Mouse (Mus musculus) heart, embryonic 13.5 days (tissue): ENCODE measurements around the gene Taar9. TPM values are rescaled to one million over a fixed set of nuclear protein-coding genes. Genes with fewer than 3 reads are reported as not detected.
"Not testable (repeated sequence)": the region's sequence is repeated elsewhere in the genome, so short reads cannot be mapped to it uniquely, and the experiment has no call there.

ENCODE experiments used
- ATAC-seq: fragments of 200-750 bp; cut with Nextera tagmentation; 2 replicates; pipeline ENCODE4 v1.8.0; 2017; ENCODE audit warnings: moderate TSS enrichment; ENCODE audit not compliant: insufficient number of reproducible peaks, low FRiP score, low TSS enrichment; ENCODE audit errors: extremely low read depth
- H3K27ac ChIP-seq: fragments of 300-500 bp; sonication (generic); replicated peaks from 2 replicates; pipeline ENCODE4 v1.5.1; 2015; ENCODE audit warnings: moderate library complexity, mild to moderate bottlenecking, inconsistent platforms
- H3K27me3 ChIP-seq: fragments of 300-500 bp; sonication (generic); replicated peaks from 2 replicates; pipeline ENCODE4 v1.6.1; 2015; ENCODE audit warnings: mild to moderate bottlenecking, inconsistent platforms
- H3K36me3 ChIP-seq: fragments of 300-500 bp; sonication (generic); 2 replicates; pipeline ENCODE4 v1.6.1; 2015; ENCODE audit warnings: mild to moderate bottlenecking, inconsistent platforms
- H3K4me1 ChIP-seq: fragments of 300-500 bp; sonication (generic); 2 replicates; pipeline ENCODE4 v1.6.1; 2015; ENCODE audit warnings: inconsistent platforms
- H3K4me2 ChIP-seq: fragments of 300-500 bp; sonication (generic); 2 replicates; pipeline ENCODE4 v1.6.1; 2015; ENCODE audit warnings: inconsistent platforms, mild to moderate bottlenecking, moderate library complexity
- H3K4me3 ChIP-seq: fragments of 300-500 bp; sonication (generic); 2 replicates; pipeline ENCODE4 v1.5.1; 2015; ENCODE audit warnings: moderate library complexity, mild to moderate bottlenecking, inconsistent platforms
- H3K9ac ChIP-seq: fragments of 300-500 bp; sonication (generic); 2 replicates; pipeline ENCODE4 v1.6.1; 2015; ENCODE audit warnings: inconsistent platforms, mild to moderate bottlenecking, moderate library complexity
- H3K9me3 ChIP-seq: fragments of 300-500 bp; sonication (generic); 2 replicates; pipeline ENCODE4 v1.6.1; 2016; ENCODE audit warnings: inconsistent platforms
- WGBS: fragments of 180-500 bp; shearing (Covaris S2); methylation state at CpG from one replicate; pipeline ENCODE4 v1.1.7; 2015; ENCODE audit warnings: mixed read lengths; 5-methylcytosine and 5-hydroxymethylcytosine counted together
- polyA plus RNA-seq: library from polyadenylated mRNA; unstranded; fragments of >200 nt; fragmentation: Nextera tagmentation; extraction: Ambion mirVana; gene quantifications from 2 replicates; pipeline ENCODE4 v1.2.1, GENCODE M21; 2015

Gene Taar9
- polyA plus RNA-seq, 1 experiment from 2014 or later = not detected

- H3K27me3 ChIP-seq = no peaks in the 10 kb centered on the region
- no peak overlapping the region for H3K9ac ChIP-seq
- no peaks in the 10 kb centered on the region for H3K4me1 ChIP-seq
- H3K27ac ChIP-seq = no peak overlapping the region
- H3K36me3 ChIP-seq = no peaks in the 10 kb centered on the region
- H3K4me2 ChIP-seq = no peak overlapping the region
- 41% methylated on average over 6 of the region's 6 CpGs for WGBS
- no peak for ATAC-seq
- no peak overlapping the region for H3K4me3 ChIP-seq
- peaks cover 14% of the 10 kb centered on the region; the same call in 1 of the 2 replicates for H3K9me3 ChIP-seq
Observed at GRCm38 (mm10) chr10:24111116-24111778, 1.9 kb upstream of the Taar9 start.

GRCm38 (mm10) chr10:24108236-24108635 is 1.1 kb downstream of the Taar9 start:
- 67% methylated on average over 3 of the region's 3 CpGs for WGBS
- H3K9ac ChIP-seq = no peak overlapping the region
- ATAC-seq = no peak
- H3K27me3 ChIP-seq = no peaks in the 10 kb centered on the region
- no peak overlapping the region for H3K4me2 ChIP-seq
- H3K4me1 ChIP-seq = no peaks in the 10 kb centered on the region
- no peaks in the 10 kb centered on the region for H3K36me3 ChIP-seq
- no peak overlapping the region for H3K4me3 ChIP-seq
- H3K27ac ChIP-seq = no peak overlapping the region
- H3K9me3 ChIP-seq = no peaks in the 10 kb centered on the region

- H3K27me3 ChIP-seq = no peaks in the 10 kb centered on the region
- H3K9ac ChIP-seq = no peak overlapping the region
- 61% methylated on average over 5 of the region's 5 CpGs for WGBS
- H3K36me3 ChIP-seq = no peaks in the 10 kb centered on the region
- no peak for ATAC-seq
- no peak overlapping the region for H3K4me3 ChIP-seq
- H3K27ac ChIP-seq = no peak overlapping the region
- H3K4me2 ChIP-seq = no peak overlapping the region
- no peaks in the 10 kb centered on the region for H3K4me1 ChIP-seq
- no peaks in the 10 kb centered on the region for H3K9me3 ChIP-seq
Observed at GRCm38 (mm10) chr10:24107747-24108146, 1.6 kb downstream of the Taar9 start.

- H3K27ac ChIP-seq, H3K36me3 ChIP-seq, H3K9me3 ChIP-seq, H3K4me2 ChIP-seq, H3K4me1 ChIP-seq, H3K4me3 ChIP-seq, H3K9ac ChIP-seq, H3K27me3 ChIP-seq, ATAC-seq: not testable (repeated sequence)
- 39% methylated on average over 1 of the region's 1 CpGs for WGBS
Observed at GRCm38 (mm10) chr10:24103299-24103698, 6.0 kb downstream of the Taar9 start.

GRCm38 (mm10) chr10:24101812-24102211 is 7.5 kb downstream of the Taar9 start, which contains the start of gene Taar8c:
Gene Taar8c, minus strand, starts transcription at chr10:24101912.
- H3K9ac ChIP-seq, H3K9me3 ChIP-seq, H3K4me2 ChIP-seq, H3K27me3 ChIP-seq, H3K4me1 ChIP-seq, H3K36me3 ChIP-seq, ATAC-seq, H3K4me3 ChIP-seq, H3K27ac ChIP-seq: not testable (repeated sequence)
- WGBS = 68% methylated on average over 1 of the region's 3 CpGs

- not testable (repeated sequence) for H3K9me3 ChIP-seq, H3K4me2 ChIP-seq, H3K4me3 ChIP-seq, H3K36me3 ChIP-seq, ATAC-seq, H3K27ac ChIP-seq, H3K27me3 ChIP-seq, H3K9ac ChIP-seq, H3K4me1 ChIP-seq
- WGBS = 58% methylated on average over 2 of the region's 2 CpGs
Observed at GRCm38 (mm10) chr10:24097010-24097409, 12.3 kb downstream of the Taar9 start.

GRCm38 (mm10) chr10:24092194-24092593 is 17.1 kb downstream of the Taar9 start, which contains the start of gene Taar8b:
Gene Taar8b, minus strand, starts transcription at chr10:24092294.
- no peaks in the 10 kb centered on the region for H3K9me3 ChIP-seq
- no peaks in the 10 kb centered on the region for H3K36me3 ChIP-seq
- no peak for ATAC-seq
- no peaks in the 10 kb centered on the region for H3K27me3 ChIP-seq
- no peaks in the 10 kb centered on the region for H3K4me1 ChIP-seq
- WGBS = 64% methylated on average over 2 of the region's 2 CpGs
- H3K9ac ChIP-seq = no peak within 1 kb of the TSS
- no peak within 1 kb of the TSS for H3K4me3 ChIP-seq
- no peak within 1 kb of the TSS for H3K4me2 ChIP-seq
- no peak within 1 kb of the TSS for H3K27ac ChIP-seq

- no peak overlapping the region for H3K9ac ChIP-seq
- no peak overlapping the region for H3K27ac ChIP-seq
- H3K4me2 ChIP-seq = no peak overlapping the region
- 81% methylated on average over 2 of the region's 2 CpGs for WGBS
- no peaks in the 10 kb centered on the region for H3K4me1 ChIP-seq
- H3K36me3 ChIP-seq = no peaks in the 10 kb centered on the region
- no peak overlapping the region for H3K4me3 ChIP-seq
- H3K27me3 ChIP-seq = no peaks in the 10 kb centered on the region
- ATAC-seq = no peak
- H3K9me3 ChIP-seq = no peaks in the 10 kb centered on the region
Observed at GRCm38 (mm10) chr10:24087168-24087567, 22.2 kb downstream of the Taar9 start.

GRCm38 (mm10) chr10:24086555-24086954 is 22.8 kb downstream of the Taar9 start:
- H3K36me3 ChIP-seq = no peaks in the 10 kb centered on the region
- 53% methylated on average over 5 of the region's 5 CpGs for WGBS
- no peak for ATAC-seq

GRCm38 (mm10) chr10:24085936-24086335 is 23.4 kb downstream of the Taar9 start:
- Histone ChIP-seq H3K4me2 (no peak overlapping the region), H3K9ac (no peak overlapping the region), H3K36me3 (no peaks in the 10 kb centered on the region), H3K27ac (no peak overlapping the region), H3K27me3 (no peaks in the 10 kb centered on the region), H3K4me3 (no peak overlapping the region), H3K4me1 (no peaks in the 10 kb centered on the region), H3K9me3 (no peaks in the 10 kb centered on the region)
- no peak for ATAC-seq
- 69% methylated on average over 5 of the region's 5 CpGs for WGBS

More at GRCm38 (mm10) chr10:24086555-24086954, 22.8 kb downstream of the Taar9 start:
- no peak overlapping the region for H3K27ac ChIP-seq
- H3K27me3 ChIP-seq = no peaks in the 10 kb centered on the region
- H3K4me1 ChIP-seq = no peaks in the 10 kb centered on the region
- H3K4me2 ChIP-seq = no peak overlapping the region
- H3K9me3 ChIP-seq = no peaks in the 10 kb centered on the region
- H3K4me3 ChIP-seq = no peak overlapping the region
- no peak overlapping the region for H3K9ac ChIP-seq

- H3K9ac ChIP-seq = no peak overlapping the region
- no peak overlapping the region for H3K4me2 ChIP-seq
- no peak overlapping the region for H3K27ac ChIP-seq
- no peaks in the 10 kb centered on the region for H3K4me1 ChIP-seq
- H3K27me3 ChIP-seq = no peaks in the 10 kb centered on the region
- no peak for ATAC-seq
- H3K36me3 ChIP-seq = no peaks in the 10 kb centered on the region
- H3K4me3 ChIP-seq = no peak overlapping the region
- WGBS = 27% methylated on average over 3 of the region's 3 CpGs
- H3K9me3 ChIP-seq = no peaks in the 10 kb centered on the region
Observed at GRCm38 (mm10) chr10:24080166-24080565, 29.2 kb downstream of the Taar9 start.

- not testable (repeated sequence) for H3K4me3 ChIP-seq, H3K4me1 ChIP-seq, ATAC-seq, H3K27ac ChIP-seq, H3K9me3 ChIP-seq, H3K36me3 ChIP-seq, H3K4me2 ChIP-seq, H3K27me3 ChIP-seq, H3K9ac ChIP-seq
- WGBS = 83% methylated on average over 2 of the region's 4 CpGs
Observed at GRCm38 (mm10) chr10:24076200-24076599, 33.1 kb downstream of the Taar9 start, which contains the start of gene Taar8a. Gene Taar8a, plus strand, starts transcription at chr10:24076500.
